Mouse (Mus musculus) limb, embryonic 11.5 days (tissue): ENCODE data around the gene Ttc41. TPM values are rescaled to one million over a fixed set of nuclear protein-coding genes. Genes with fewer than 3 reads are reported as not detected.
A peak's percentile ranks its signal among the peaks of the same experiment; 100 is the strongest.

ENCODE experiments used
- ATAC-seq: fragments of 200-750 bp; cut with Nextera tagmentation; 2 replicates; pipeline ENCODE4 v1.8.0; 2017; ENCODE audit warnings: low read depth; ENCODE audit not compliant: insufficient number of reproducible peaks, low FRiP score, low TSS enrichment
- DNase-seq: peaks from one replicate; pipeline ENCODE4 v3.0.0-alpha.2; 2015; ENCODE audit warnings: low spot score
- H3K27ac ChIP-seq: fragments of 300-500 bp; sonication (generic); replicated peaks from 2 replicates; pipeline ENCODE4 v1.5.1; 2014; ENCODE audit warnings: low read depth, mild to moderate bottlenecking, low read length
- H3K27me3 ChIP-seq: fragments of 300-500 bp; sonication (generic); 2 replicates; pipeline ENCODE4 v1.6.1; 2014; ENCODE audit warnings: mild to moderate bottlenecking, low read length, mixed read lengths; ENCODE audit not compliant: control insufficient read depth, insufficient read depth
- H3K36me3 ChIP-seq: fragments of 300-500 bp; sonication (generic); 2 replicates; pipeline ENCODE4 v1.6.1; 2014; ENCODE audit warnings: mild to moderate bottlenecking, low read length, moderate library complexity, mixed read lengths; ENCODE audit not compliant: control insufficient read depth, insufficient read depth
- H3K4me1 ChIP-seq: fragments of 300-500 bp; sonication (generic); 2 replicates; pipeline ENCODE4 v1.6.1; 2014; ENCODE audit warnings: low read length, mixed read lengths; ENCODE audit not compliant: control insufficient read depth, insufficient read depth
- H3K4me2 ChIP-seq: fragments of 300-500 bp; sonication (generic); 2 replicates; pipeline ENCODE4 v1.6.1; 2014; ENCODE audit warnings: low read depth, mild to moderate bottlenecking, moderate library complexity; ENCODE audit not compliant: severe bottlenecking
- H3K4me3 ChIP-seq: fragments of 300-500 bp; sonication (generic); 2 replicates; pipeline ENCODE4 v1.5.1; 2014; ENCODE audit warnings: low read depth, low read length
- H3K9ac ChIP-seq: fragments of 300-500 bp; sonication (generic); 2 replicates; pipeline ENCODE4 v1.6.1; 2014; ENCODE audit warnings: mild to moderate bottlenecking, low read length
- H3K9me3 ChIP-seq: fragments of 300-500 bp; sonication (generic); 2 replicates; pipeline ENCODE4 v1.6.1; 2016; ENCODE audit warnings: low read length; ENCODE audit not compliant: control insufficient read depth
- WGBS: fragments of 180-500 bp; shearing (Covaris S2); extraction: QIAGEN DNeasy Blood & Tissue Kit; methylation state at CpG from one replicate; pipeline ENCODE4 v1.1.7; 2014; 5-methylcytosine and 5-hydroxymethylcytosine counted together
- polyA plus RNA-seq: library from polyadenylated mRNA; unstranded; fragments of >200 nt; fragmentation: Nextera tagmentation; extraction: Ambion mirVana; gene quantifications from 2 replicates; pipeline ENCODE4 v1.2.1, GENCODE M21; 2014

The Ttc41 gene
- polyA plus RNA-seq, 1 experiment from 2014 or later, result 1.6 TPM

GRCm38 (mm10) chr10:86772231-86772631 is 66.6 kb downstream of the Ttc41 start:
- Histone ChIP-seq H3K4me1 (0 out of 2 replicates have a peak, but pooled peaks cover 2% of the 10 kb centered on the region), H3K4me3 (no peak overlapping the region), H3K27ac (no peak overlapping the region), H3K4me2 (no peak overlapping the region), H3K36me3 (no peaks in the 10 kb centered on the region), H3K9me3 (no peaks in the 10 kb centered on the region), H3K9ac (no peak overlapping the region), H3K27me3 (no peaks in the 10 kb centered on the region)
- WGBS, result 79% methylated on average over 6 of the region's 6 CpGs
- ATAC-seq (no peak), DNase-seq (no peak)

GRCm38 (mm10) chr10:86773360-86773759 is 67.7 kb downstream of the Ttc41 start:
- ATAC-seq (no peak), DNase-seq (no peak)
- H3K9me3 ChIP-seq, result no peaks in the 10 kb centered on the region
- H3K9ac ChIP-seq, result no peak overlapping the region
- 13% methylated on average over 4 of the region's 4 CpGs for WGBS
- H3K4me2 ChIP-seq, result no peak overlapping the region
- peaks cover 8% of the 10 kb centered on the region; the same call in 1 of the 2 replicates for H3K4me1 ChIP-seq
- H3K27ac ChIP-seq, result no peak overlapping the region
- no peaks in the 10 kb centered on the region for H3K36me3 ChIP-seq
- H3K4me3 ChIP-seq, result no peak overlapping the region
- no peaks in the 10 kb centered on the region for H3K27me3 ChIP-seq

- peaks cover 5% of the 10 kb centered on the region for H3K27me3 ChIP-seq
- H3K9ac ChIP-seq, result no peak overlapping the region
- H3K4me3 ChIP-seq, result no peak overlapping the region
- ATAC-seq, result no peak
- no peak overlapping the region for H3K27ac ChIP-seq
- H3K9me3 ChIP-seq, result no peaks in the 10 kb centered on the region
- WGBS, result 60% methylated on average over 9 of the region's 9 CpGs
- H3K4me1 ChIP-seq, result peaks cover 10% of the 10 kb centered on the region; the same call in 1 of the 2 replicates
- DNase-seq, result no peak
- no peak overlapping the region for H3K4me2 ChIP-seq
- H3K36me3 ChIP-seq, result no peaks in the 10 kb centered on the region
Measured at GRCm38 (mm10) chr10:86776281-86776680, 70.7 kb downstream of the Ttc41 start.

GRCm38 (mm10) chr10:86777614-86778319 is 72.2 kb downstream of the Ttc41 start:
- WGBS, result 45% methylated on average over 19 of the region's 19 CpGs
- 0 out of 2 replicates have a peak, but pooled peaks have one; percentile 0 for ATAC-seq
- Histone ChIP-seq H3K9me3 (no peaks in the 10 kb centered on the region), H3K27ac (no peak overlapping the region), H3K4me2 (peak overlapping the region; percentile 98), H3K27me3 (peaks cover 5% of the 10 kb centered on the region), H3K9ac (peak overlapping the region; percentile 41; the same call in 1 of the 2 replicates), H3K4me3 (peak overlapping the region; percentile 57), H3K4me1 (peaks cover 10% of the 10 kb centered on the region; the same call in 1 of the 2 replicates), H3K36me3 (no peaks in the 10 kb centered on the region)
- no peak for DNase-seq

GRCm38 (mm10) chr10:86778398-86779116 is 72.9 kb downstream of the Ttc41 start, which contains the start of gene Nt5dc3:
Nt5dc3 (plus strand) TSS chr10:86779005.
- Histone ChIP-seq H3K4me1 (peaks cover 10% of the 10 kb centered on the region; the same call in 1 of the 2 replicates), H3K4me2 (peak within 1 kb of the TSS; percentile 98), H3K27ac (no peak within 1 kb of the TSS), H3K4me3 (peak within 1 kb of the TSS; percentile 57), H3K9ac (peak within 1 kb of the TSS; percentile 63), H3K9me3 (no peaks in the 10 kb centered on the region), H3K27me3 (peaks cover 5% of the 10 kb centered on the region), H3K36me3 (no peaks in the 10 kb centered on the region)
- DNase-seq, result peak; percentile 95
- ATAC-seq, result peak; percentile 96
- under 1% methylated on average over 44 of the region's 44 CpGs for WGBS

GRCm38 (mm10) chr10:86779117-86779755 is 73.6 kb downstream of the Ttc41 start:
- DNase-seq (peak; percentile 43), ATAC-seq (peak; percentile 49)
- Histone ChIP-seq H3K27me3 (peaks cover 5% of the 10 kb centered on the region), H3K9me3 (no peaks in the 10 kb centered on the region), H3K4me2 (peak overlapping the region; percentile 98), H3K36me3 (no peaks in the 10 kb centered on the region), H3K27ac (no peak overlapping the region), H3K4me3 (peak overlapping the region; percentile 57), H3K9ac (peak overlapping the region; percentile 63), H3K4me1 (peaks cover 10% of the 10 kb centered on the region; the same call in 1 of the 2 replicates)
- under 1% methylated on average over 57 of the region's 58 CpGs for WGBS

GRCm38 (mm10) chr10:86779816-86780500 is 74.3 kb downstream of the Ttc41 start:
- WGBS, result 19% methylated on average over 12 of the region's 12 CpGs
- Histone ChIP-seq H3K36me3 (no peaks in the 10 kb centered on the region), H3K4me1 (peaks cover 10% of the 10 kb centered on the region; the same call in 1 of the 2 replicates), H3K4me2 (peak overlapping the region; percentile 98), H3K9ac (no peak overlapping the region), H3K27ac (no peak overlapping the region), H3K4me3 (peak overlapping the region; percentile 57), H3K9me3 (no peaks in the 10 kb centered on the region), H3K27me3 (peaks cover 5% of the 10 kb centered on the region)
- ATAC-seq (no peak), DNase-seq (no peak)

GRCm38 (mm10) chr10:86781641-86782040 is 76.0 kb downstream of the Ttc41 start:
- Histone ChIP-seq H3K9ac (no peak overlapping the region), H3K27me3 (peaks cover 5% of the 10 kb centered on the region), H3K27ac (no peak overlapping the region), H3K4me3 (no peak overlapping the region), H3K36me3 (no peaks in the 10 kb centered on the region), H3K9me3 (no peaks in the 10 kb centered on the region), H3K4me2 (no peak overlapping the region), H3K4me1 (peaks cover 10% of the 10 kb centered on the region; the same call in 1 of the 2 replicates)
- no peak for ATAC-seq
- DNase-seq, result no peak
- 39% methylated on average over 5 of the region's 5 CpGs for WGBS
